Mouse (Mus musculus) heart, adult 9 months (tissue): ENCODE measurements around the gene Atxn2l.
"Not testable (repeated sequence)": the region's sequence is repeated elsewhere in the genome, so short reads cannot be mapped to it uniquely, and the experiment has no call there.

ENCODE experiments used
- DNase-seq, 2 experiments: peaks; one replicate each; pipeline ENCODE4 v3.0.0; 2022; ENCODE audit warnings: low spot score in 2 of 2

Atxn2l gene

DNA sequence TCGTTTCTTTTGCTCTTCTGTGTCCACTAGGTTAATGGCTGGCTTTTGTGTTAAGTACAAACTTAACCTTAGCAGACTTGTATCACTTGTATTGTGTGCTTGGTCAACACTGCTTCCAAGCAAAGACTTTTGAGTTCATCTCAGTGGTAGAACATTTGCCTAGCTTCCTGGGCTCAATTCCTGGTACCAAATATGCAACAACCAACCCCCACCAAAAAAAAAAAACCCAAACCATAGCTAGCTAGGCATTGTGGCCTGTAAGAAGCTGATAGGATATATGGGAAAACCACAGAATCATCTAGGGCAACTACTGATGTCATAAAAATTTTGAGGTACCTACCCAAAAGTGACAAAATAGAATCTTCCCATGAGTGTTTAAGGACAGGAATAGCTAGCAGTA is 12.2 kb downstream of the Atxn2l start:
- DNase-seq, result no peak

DNA sequence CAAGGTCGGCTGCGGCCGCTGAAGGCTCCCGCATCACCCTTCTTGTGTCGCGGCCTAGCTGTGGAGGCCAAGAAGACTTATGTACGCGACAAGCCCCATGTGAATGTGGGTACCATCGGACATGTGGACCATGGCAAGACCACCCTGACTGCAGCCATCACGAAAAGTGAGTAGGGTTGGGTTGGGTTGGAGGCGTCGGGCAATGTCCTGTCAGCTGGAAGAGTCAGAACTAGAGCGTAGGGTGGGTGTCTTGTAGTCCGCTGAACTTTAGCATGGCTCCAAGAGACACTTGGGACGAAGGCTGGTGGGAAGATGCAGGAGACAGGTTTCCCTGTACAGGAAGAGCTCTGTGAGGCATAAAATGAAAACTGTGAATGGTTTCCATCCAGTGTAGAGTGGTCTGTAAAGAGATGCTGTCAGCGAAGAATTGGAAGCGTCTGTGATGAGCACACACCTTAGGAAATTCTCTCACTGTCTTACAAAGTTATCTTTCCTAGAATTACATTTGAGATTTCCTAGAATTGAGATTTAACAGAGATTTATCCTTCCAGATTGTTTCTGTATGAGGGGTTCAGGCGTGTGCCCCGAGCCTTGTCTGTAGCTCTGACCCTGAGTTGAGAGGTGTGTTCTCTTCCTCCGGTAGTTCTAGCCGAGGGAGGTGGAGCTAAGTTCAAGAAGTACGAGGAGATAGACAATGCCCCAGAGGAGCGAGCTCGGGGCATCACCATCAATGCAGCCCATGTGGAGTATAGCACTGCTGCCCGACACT is 15.4 kb downstream of the Atxn2l start:
- not testable (repeated sequence) for DNase-seq

DNA sequence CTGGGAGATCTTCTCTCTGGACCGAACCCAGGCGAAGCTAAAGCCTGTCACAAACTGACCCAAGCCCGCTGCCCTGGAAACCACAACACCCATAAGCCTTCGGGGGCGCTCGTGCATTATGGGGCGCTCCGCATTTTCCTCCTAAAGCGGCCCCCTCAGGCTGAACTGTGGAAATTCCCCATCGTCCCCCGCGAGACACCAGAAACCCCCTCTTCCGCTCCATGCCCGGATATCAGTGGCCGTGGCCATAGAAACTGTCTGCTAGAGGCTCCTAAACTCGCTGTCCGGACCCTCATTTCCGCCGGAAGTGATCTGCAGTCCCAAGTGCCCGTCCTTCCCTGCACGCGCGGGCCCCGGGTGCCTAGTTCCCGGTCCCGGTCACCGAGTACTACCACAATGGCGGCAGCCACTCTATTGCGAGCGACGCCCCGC is 16.2 kb downstream of the Atxn2l start, which contains the start of gene Tufm:
Gene Tufm (plus strand): TSS at position 310 of the 432 bp plus-strand sequence.
- DNase-seq, result peak; percentile 97 to 98

DNA sequence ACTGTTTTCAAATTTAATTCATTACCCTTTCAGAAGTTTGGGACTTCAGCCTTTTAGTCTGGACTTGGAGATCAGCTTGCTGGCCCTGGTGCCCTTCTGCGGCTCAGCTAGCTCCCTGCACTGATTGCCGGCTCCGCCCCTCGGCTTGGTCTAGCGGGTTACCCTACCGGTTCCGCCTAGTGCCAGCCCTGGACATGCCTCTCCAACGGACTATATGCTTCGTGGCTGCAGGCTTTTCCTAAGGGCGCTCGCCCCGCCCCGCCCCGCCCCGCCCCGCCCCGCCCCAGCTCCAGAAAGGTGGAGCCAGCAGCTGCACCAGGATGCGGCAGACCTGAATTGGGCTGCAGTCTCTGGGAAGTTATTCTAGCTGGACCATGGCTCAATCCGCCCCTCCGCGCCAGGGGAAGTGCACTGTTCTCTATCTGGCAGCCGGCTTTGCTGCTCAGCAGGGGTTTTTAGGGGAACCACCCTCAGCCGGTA is 20.8 kb downstream of the Atxn2l start:
- DNase-seq, result peak; percentile 81 to 83

DNA sequence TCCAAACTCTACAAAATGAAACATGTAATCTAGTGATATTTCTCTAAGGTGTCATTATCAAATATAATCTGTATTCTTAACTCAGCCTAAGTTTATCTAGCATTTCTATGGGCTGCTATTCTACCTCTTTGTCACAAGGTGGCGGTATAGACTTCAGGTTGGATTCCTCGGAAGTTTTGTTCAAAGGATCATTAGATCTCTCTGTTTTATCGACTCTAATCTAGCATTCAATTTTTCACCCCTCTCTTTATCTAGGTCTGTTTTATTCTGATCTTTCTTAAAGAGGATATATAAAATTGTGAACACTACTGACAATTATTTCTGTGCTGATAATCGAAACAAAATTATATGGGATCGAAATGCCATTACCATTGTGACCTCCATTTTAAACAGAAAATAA is 21.5 kb downstream of the Atxn2l start:
- DNase-seq, result no peak

DNA sequence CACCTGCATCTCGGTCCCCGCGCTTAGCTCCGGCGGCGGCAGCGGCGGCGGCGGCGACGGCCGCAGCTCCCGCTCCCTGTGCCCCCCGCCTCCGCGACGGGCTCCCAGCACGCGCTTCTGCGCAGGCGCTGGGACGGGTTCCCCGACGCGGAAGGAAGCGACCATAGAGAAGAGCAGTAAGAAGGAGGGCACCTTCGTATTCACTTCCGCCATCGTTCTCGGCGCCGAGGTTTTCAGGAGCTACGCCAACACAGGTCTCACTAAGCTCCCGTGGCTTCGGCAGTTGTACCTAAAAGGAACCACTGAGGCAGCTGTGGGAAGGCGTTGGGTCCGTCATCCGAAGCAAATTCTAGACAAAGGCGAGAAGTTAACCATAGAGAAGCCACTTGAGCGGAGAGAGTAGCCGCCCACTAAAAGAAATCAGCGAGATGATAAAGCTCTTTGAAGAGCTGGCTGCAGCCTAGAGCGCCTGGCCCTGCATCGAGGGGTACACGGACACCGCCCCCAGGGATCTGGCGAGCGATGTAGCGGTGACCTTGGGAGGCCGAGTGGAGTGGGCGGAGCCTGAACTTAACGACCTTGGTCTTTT is 28.1 kb downstream of the Atxn2l start, which contains the start of gene Sh2b1:
Gene Sh2b1 (minus strand): TSS at position 432 of the 589 bp plus-strand sequence.
- DNase-seq, result peak; percentile 92

DNA sequence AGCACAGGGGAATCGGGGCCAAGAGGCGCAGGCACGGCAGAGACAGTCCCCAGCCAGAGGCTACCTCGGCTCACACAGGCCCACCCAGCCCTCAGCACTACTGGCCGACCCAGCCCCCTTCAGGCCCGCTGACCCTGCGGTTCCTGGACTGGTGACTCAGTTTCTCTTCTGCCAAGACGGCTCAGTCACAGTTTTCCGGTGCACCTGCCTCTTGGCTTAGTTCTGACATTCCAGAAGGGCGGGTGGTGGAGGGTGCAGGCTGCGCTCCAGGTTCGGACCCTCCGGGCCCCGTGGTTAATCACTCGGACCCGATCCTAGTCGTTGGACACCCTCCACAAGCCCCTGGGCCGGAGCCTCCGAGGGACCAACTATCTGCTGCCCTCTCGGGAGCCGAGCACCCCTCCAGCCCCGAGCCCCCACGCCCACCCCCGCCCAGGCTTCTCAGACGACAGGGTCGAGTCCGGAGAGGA is 28.7 kb downstream of the Atxn2l start:
- DNase-seq, result peak in 1 of 2 experiments; percentile 18

DNA sequence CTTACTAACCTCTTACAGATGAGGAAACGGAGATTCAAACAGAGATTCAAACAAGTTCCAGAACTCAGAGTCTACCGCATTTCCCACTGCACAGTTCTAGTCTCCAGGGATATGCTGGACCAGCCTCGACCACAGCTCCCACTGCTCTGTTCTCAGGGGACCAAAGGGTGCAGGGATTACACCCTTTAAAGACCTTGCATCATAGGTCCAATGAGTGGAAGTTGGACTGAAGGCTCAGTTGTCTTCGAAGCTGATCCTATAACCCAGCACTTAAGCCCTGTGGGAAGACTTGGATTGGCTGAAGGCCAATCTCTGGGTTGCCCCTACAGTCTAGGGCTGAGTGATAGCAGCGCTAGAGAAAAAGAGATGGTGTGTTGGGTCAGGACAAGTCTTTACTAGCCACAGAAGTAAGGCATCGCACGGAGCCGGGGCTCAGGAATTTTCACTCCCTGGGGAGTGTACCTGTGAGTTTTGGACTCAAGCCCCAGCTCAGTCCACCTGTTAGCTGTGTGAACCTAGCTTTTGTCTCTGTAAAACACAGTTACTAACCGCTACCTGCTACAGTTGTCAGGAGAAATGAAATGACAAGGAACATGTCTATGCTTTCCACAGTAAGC is 29.7 kb downstream of the Atxn2l start:
- DNase-seq, result no peak

DNA sequence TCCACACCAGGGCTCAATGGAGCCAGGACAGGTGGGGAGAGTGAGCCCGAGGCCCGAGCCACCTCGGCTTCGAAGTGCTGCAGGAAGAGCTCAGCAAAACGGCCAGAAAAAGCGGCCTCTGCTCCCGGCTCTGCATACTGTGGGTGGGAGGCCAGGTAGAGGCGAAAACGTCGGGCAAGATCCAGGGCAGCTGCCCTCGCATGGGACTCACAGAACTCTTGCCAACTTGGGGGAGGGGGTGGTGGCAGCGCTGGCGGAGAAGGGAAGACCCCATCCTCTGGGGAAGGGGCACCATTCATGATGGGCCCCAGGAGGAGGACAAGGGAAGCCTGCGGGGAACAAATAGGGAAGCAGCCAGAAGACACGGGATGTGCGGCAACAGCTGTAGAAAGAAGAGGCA is 30.5 kb downstream of the Atxn2l start:
- no peak for DNase-seq

DNA sequence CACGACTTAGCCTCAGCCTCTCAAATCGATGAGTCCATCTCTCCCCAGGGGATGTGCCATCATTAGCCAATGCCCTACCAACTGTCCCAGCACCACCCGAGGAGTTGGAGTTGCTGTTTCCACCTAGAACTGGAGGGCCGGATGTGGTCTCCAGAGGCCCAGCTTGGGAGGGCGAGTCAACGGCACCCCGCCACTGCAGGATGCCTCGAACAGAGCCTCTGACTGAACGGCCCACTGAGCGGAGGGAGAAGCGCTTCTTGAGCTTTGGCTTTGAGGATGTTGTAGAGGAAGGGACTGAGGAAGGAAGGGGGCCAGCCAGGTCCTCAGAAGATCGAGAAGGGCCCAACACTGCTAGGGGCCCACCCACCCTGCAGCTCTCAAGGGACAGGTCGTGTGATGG is 30.9 kb downstream of the Atxn2l start:
- DNase-seq, result no peak

DNA sequence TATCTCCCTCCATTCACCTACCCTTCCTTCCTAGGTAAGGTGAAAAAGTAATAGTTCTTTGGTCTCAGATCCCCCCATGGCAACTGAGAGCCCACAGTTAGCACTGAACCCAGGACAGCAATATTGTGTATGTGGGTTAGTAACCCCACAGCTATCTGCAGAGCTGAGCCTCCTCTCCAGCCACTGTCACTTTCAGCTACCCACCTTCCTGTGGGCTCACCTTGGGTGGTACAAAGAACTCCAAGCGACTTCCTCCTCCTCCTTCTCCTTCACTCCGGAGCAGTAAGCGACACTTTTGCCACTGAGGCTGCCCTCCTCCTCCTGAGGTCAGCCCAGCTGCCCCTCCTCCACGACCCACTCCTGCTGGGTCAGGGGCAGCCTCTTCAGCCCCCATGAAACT is 31.4 kb downstream of the Atxn2l start:
- DNase-seq, result no peak

DNA sequence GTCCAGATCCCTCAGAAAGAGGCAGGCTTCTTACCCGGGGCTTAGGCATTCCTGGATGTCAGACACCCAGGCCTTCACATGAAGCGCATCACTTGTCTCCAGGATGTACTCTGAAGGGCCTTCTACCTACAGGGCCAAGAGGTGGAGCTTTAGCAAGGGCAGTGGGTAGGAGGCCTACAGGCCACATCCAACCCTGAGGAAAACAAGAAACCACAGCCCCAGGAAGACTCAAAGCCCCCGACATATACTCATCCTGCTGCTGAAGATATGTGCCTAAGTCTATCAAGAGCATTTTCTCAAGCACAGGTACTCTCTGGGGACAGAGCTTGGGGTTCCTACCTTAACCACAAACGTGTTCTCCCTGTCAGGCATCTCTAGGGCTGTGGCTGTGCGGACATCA is 31.9 kb downstream of the Atxn2l start:
- no peak for DNase-seq

DNA sequence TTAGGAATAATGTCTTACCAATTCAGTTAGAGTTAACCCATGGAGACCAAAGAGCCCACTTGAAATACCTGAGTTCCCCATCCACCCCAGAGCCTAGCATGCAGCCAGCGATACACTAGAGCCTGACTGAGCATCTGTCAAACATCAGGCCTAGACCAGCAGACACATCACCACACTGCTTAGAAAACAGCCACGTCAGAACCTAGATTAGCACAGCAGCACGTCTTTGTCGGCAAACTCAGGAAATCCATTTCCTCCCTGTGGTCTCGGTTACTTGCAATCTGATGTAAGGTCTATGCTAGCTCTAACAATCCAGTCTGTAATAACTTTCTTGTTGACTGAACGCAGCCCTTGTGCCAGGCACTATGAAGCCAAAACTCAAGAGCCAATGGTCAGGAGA is 33.2 kb downstream of the Atxn2l start:
- no peak for DNase-seq

DNA sequence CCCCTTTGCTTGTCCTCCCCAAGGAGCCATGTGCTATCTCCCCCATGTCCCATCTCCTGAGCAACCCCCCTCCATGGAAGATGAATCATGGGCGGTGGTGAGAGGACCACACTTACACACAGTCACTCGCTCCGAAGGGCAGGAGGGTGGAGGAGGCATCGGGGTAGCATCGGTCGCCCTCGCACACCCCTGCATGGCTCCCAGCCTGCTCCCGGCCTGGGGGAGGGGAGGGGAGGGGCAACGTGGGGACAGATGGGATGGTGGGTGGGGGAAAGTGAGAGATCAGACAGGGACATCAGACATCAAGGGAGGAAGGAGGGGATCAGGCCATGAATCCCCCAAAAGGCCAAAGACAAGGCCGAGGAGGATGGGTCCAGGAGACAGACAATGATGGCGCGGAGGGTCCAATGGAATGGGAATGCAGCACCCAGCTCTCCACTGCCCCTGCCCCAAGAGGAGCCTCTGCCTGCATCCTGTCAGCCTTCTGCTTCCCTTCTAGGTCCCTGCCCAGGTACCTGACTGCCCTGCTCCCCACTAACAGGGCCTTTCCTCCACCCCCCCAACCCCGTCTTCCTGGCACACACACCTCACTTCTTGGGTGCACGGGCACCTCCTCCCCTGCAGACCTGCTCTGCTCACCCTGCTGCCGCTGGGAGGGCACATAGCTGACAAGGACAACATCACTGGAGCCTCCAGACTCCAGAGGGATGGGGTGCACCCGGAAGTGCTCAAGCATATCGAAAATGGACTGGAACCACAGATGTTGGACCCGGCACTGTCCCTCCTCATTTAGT is 35.2 kb downstream of the Atxn2l start:
- DNase-seq, result no peak

DNA sequence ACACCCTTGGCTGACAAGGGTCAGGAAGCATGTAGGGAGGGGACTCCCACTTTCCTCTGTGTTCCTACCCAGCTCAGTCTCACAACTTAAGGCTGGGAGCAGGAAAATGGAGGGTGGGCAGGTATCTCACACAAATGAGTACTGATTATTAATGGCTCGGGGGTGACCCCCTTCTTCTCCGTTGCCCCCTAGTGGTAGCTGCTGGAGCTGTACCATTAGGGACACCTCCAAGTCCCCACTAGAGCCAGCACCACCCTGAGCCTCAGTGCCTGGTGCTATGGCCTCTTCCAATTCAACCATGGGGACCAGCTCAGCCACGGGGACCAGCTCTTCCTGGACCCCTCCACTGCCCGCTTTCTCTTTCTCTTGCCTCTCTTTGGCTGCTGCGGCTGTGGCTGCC is 36.0 kb downstream of the Atxn2l start:
- DNase-seq, result peak in 1 of 2 experiments; percentile 31

DNA sequence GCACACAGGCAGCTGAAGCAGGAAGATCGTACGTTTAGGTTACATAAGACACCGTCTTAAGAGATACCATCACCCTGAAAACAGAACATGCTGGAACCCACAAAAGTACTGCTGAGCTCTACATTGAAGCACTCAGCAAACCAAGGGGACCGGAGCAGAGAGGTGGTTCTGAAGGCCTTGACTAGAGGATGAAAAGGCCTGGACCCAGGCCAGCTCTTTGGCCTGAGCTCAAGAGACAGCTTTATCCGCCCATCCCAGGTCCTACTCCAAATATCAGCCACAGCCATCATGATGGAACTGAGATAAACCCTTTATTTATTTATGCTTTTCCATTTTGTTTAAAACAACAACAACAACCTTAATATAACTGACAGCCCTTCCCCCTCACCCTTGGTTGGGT is 36.5 kb downstream of the Atxn2l start:
- DNase-seq, result no peak

DNA sequence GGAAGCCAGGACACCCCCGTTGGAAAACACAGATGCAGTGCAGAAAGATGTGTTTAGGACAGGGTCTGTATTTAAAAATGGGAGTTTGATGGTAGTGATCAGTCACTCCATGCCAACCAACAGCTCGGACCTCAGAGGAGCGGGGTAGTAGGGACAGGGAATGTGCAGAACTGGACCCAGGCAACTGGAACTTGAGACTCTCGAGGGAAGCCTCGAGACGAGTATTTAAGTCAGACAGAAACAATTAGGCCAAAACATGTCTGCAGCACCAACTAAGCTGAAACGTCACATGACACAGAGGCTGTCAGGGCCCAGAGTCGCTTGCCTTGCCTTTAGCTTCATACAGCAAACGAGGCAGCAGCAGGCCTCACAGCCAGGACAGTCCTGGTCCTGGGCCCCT is 37.1 kb downstream of the Atxn2l start:
- DNase-seq, result no peak

DNA sequence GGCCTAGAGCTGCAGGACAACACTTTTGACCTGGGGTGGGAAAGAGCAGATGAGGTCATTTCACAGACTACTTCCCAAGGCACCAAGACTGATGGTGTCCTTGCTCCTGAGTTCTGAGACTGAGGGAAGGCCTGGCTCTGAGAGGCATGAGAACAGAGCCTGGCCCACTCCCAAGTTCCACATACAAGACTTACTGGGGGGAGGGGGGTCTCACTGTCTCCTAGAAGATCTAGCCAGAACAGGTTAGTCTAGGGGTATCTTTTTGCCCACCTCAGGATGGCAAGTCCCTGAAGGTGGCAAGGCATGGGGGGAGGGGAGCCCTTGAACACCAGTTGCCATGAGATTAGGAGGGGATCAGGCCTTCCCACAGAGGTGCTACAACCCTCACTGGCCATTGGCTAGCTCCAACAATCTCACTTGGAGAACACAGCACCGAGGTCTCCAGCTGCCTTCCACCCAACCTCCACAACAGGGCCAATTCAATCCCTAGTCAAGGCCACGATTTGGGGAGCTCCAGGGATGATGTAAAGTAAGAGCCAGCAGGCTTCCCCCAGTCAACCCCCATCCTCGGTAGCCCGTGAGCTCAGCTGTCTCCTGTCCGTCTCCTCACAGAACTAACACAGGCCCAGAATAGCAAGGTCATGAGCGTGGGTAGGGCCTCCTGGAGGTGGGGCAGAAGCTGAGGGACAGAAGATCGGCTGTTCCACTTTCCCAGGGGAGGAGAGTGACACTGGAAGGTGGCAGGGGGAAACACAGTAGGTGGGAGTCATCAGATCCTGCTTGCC is 37.8 kb downstream of the Atxn2l start:
- DNase-seq, result peak; percentile 52 to 60

DNA sequence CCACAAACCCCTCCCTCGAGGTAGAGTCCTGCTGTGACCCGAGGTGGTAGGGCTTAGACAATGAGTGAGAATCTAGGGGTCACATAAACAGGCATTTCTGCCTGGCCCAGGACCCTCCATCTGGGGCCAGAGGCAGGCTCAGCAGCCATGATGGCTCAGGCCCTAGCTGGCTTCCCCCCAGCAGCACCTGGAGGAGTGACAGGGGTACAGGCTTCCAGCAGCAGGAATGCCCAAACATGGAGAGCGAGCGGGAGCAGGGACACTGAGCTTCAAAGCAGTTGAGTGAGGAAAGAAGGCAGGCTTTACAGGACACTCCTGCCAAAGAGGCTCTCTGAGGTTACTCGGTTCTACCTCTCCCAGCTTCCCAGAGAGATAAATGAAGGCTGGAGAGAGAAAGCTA is 38.4 kb downstream of the Atxn2l start:
- peak in 1 of 2 experiments; percentile 24 for DNase-seq

DNA sequence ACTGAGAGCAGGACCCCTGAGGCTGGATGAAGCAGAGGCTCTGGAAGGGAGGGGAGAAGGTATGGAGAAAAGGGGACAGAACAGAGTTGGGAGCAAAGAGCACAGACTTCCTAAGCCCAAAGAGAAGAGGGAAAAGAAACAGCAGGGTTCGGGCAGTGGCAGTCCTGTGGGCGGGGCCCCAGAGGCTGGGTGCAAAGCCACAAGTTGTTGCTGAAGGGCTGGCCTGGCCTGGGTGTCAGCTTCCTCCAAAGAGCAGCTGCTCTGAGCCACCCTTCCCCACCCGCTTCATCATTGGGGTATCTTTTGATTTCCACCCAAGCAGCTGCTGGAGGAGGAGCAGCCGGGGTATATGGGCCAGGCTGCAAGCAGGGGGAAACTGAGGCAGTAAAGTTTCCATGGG is 39.1 kb downstream of the Atxn2l start:
- DNase-seq, result no peak

DNA sequence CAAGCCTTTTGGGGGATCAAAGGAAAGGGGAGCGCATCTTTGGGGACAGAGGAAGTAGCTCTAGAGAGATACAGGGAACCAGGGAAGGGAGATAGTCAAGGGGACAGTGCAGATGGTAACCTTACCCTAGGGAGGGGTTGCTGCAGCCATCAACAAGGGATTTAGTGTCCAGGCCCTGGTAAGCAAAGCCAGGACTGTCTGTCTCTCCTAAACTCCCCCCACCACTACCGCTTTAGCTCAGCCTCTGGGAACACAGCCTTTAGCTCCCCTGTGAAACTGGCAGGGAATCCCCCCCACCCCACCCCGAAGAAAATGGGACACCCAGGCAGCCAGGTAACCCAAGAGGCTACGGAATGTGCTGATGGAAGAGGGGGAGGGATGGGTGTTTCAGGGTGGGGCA is 39.7 kb downstream of the Atxn2l start:
- DNase-seq, result no peak
